Mouse (Mus musculus) lung, postnatal 36 days (tissue): Measurements from ENCODE around the gene Ern2.

Experiments used
- DNase-seq: peaks from one replicate; pipeline ENCODE4 v3.0.0; 2022; ENCODE audit warnings: mixed read lengths

Gene Ern2

DNA sequence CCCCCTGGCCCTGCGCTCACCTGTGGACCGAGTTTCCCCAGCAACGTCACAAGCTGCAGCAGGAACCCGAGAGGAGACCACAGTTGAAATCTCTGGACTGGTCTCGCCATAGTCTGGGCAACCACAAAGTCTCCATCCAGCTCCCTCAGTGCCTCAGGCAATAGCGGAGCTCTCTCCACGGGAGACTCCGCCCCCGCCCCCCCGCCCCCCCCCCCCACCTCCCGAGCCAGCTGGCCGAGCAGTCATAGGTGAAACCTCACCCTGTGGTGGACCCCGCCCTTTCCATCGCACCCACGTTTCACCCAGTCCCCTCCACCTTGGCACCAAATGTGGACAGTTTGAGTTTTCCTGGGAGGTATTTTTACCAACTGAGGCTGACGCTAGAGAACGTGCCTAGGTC, at the start of gene Ern2:
Ern2 (minus strand) TSS at position 165 of the 400 bp plus-strand sequence.
- no peak for DNase-seq

- DNase-seq, result no peak
These were observed 44.9 kb upstream of the Ern2 start for GRCm38 (mm10) chr7:122230866-122231265.

- DNase-seq, result no peak
These were observed 43.9 kb upstream of the Ern2 start for GRCm38 (mm10) chr7:122229916-122230315.

GRCm38 (mm10) chr7:122229306-122229705, 43.3 kb upstream of the Ern2 start:
- no peak for DNase-seq

- DNase-seq, result no peak
These were observed 40.7 kb upstream of the Ern2 start for GRCm38 (mm10) chr7:122226744-122227143.

GRCm38 (mm10) chr7:122226020-122226742, 40.2 kb upstream of the Ern2 start:
- no peak for DNase-seq

DNA sequence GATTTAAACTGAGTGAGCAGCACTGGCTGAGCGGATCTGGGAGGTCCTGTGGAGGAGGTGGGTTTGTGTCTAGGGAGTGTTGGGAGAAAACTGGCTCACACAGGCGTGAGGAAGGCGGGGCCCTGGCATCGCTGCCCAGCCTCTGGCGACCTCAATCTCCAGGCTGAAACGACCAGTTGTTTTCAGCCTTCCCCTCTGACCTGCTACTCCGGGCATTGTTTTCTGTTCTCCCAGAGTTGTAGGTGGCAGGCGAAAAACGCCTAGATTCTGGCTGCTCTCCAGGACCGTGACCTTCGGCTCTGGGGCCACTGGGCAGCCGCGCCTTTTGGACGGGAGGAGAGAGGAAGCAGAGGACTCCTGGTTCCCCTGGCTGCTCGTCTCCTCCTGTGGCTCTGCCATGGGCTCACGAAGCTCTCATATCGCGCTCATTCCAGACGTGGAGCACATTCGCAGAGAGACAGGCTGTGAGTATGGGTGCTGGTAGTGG, 33.4 kb upstream of the Ern2 start, which contains the start of gene Chp2:
Chp2 (plus strand) TSS at position 182 of the 487 bp plus-strand sequence.
- peak; percentile 21 for DNase-seq

DNA sequence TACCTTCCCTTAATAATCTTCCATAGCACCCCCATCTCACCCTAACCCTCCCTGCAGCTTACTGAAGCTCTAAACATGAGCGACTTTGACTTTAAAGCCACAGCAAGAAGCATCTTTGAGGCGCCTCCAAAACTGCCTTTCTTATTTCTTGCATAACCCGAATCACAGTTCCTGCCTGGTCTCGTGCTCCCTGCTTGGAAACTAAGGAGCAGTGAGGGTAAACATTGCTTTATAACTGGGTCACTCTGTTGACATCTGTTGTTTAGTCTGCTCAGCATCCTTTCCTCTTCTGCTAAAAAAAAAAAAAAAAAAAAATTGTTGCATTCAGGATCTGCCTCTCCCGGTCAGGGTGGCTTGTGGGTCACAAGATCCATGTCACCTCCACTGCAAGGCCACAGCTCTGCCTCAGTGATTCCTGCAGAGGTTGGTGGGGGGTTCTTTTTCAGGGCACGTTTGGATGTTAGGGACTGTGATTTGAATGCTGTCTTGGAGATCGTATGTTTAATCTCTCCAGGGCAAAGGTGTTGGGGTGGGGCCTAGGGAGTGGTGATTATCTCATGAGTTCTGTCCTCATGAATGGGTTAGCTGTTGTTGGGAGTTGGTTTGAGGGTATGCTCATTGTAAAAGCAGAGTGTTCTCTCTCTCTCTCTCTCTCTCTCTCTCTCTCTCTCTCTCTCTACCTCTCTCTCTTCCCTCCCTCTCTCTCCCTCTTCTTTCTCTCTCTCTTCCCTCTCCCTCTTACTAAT, 22.4 kb upstream of the Ern2 start:
- peak; percentile 37 for DNase-seq

- DNase-seq, result no peak
These were observed 20.1 kb upstream of the Ern2 start for GRCm38 (mm10) chr7:122206121-122206520.

DNA sequence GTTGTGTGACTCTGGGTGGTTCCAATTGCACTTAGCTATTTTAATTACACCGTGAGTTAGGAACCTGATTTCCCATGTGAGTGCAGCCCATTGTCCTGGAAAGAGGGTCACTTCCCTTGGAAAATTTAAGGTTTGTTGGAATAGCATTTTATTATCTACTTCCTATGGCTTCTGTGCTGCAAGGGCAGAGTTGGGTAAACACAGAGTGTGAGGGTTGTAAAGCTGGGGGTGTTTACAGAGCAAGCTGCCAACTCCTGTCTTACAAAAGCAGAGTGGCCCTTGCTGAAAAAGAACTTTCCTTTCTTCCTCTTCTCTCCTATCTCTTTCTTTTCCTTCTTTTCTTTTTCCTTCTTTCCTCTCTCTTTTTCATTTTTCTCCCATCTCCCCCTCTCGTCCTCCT, 17.9 kb upstream of the Ern2 start:
- DNase-seq, result no peak

- peak; percentile 64 for DNase-seq
These were observed 13.3 kb upstream of the Ern2 start for GRCm38 (mm10) chr7:122199296-122199695.

DNA sequence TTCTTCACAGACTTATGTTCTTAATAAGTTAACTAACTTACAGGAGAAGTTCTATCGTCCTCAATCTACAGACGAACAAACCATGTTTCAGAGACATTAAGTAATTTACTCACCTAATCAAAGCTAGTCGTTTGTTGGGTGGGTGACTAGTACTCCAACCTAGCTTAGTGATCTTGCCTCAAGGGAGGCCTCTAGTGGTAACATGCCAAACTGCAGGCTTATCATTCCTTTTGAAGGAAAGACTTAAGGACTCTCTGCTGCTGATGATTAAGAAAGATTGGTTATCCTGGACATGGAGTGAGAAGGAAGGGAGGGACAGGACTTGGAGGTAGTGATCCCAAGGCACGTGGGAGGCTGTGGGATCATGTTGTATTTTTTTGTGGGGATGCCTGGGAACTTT, 11.3 kb upstream of the Ern2 start:
- DNase-seq, result peak; percentile 82

DNA sequence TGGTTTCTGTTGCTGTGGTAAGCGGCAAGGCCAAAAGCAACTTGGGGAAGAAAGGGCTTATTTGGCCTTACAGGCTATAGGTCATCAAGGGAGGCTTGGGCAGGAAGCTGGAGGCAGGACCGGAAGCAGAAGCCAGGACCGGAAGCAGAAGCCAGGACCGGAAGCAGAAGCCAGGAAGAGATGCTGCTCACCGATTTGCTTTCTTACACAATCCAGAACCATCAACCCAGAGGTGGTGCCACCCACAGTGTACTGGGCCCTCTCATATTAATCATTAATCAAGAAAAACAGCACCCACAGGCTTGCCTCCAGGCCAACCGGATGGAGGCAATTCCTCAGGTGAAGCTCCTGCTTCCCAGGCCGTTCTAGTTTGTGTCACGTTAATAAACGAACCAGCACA, 10.8 kb upstream of the Ern2 start:
- no peak for DNase-seq

DNA sequence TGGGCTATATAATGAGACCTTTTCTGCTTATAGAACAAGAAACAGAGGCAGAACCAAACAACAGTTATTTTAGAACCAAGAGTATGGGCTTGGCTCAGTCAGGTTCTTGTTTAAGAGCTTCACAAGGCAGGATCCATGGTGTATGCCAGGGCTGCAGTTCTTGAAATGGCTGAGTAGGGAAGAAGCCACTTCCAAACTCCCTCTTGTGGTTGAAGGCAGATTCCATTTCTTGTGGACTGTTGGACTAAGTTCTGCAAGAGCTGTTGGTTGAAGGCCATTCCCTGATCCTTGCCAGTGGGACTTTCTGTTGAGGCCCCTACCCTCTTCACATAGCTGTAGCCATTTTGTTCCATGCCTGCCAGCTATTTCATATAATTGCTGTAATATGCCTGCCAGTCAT, 7.9 kb upstream of the Ern2 start:
- no peak for DNase-seq

GRCm38 (mm10) chr7:122191097-122191496, 5.1 kb upstream of the Ern2 start:
- DNase-seq, result no peak

DNA sequence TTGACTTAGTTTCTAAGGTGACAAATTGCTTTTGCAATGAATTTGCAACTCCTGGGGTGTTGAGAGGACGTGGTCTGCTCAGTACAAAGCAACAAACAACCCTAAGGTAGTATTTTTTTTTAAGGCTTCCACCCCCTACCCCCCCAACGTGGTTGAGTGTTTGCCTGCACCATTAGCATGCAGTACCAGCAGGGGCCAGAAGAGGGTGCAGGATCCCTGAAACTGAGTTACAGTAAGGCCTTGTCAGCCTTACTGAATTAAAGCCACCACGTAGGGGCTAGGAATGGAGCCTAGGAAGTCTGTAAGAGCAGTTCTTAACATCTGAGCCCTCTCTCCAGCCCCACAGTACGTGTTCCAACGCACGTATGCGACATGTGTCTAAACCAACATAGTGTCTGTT, 3.5 kb upstream of the Ern2 start:
- DNase-seq, result peak; percentile 61

DNA sequence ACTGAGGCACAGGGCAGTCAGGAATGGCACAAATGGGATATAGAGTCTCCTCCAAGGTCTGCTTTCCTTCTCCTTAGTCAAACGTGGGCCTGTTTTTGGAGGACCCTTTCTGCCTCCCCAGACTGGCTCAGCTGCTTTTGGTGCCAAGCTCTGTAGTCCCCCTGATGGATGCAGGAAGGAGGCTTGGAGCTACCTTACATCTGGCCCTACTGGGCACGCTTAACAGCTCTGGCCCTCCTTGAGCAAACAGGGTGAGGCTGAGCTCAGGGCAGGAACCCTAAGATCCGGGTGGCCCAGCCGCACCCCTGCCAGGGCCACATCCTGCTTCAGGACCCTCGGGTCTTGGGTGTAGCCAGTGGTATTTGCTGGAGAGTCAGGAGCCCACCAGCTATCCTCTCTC, 1.4 kb downstream of the Ern2 start:
- no peak for DNase-seq

DNA sequence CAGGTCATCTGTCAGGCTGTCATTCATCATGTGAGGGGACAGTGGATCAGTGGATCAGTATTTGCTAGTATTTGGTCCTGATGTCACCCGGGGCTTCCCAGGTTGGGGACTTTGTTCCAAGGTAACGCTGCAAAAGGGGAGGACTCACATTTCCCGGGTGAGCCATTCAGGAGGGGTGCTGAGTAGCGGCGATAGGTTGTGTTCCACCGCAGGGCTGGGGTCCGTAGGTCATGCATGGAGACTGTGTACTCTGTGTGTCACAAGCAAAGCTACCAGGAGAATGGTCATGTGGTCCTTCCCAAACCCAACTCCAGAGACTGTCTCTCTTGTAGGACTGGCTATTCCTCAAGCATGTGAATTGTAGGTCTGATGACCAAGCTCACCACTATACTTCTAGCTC, 5.3 kb downstream of the Ern2 start:
- DNase-seq, result no peak

- no peak for DNase-seq
These were observed 14.4 kb downstream of the Ern2 start for GRCm38 (mm10) chr7:122171613-122172012.

DNA sequence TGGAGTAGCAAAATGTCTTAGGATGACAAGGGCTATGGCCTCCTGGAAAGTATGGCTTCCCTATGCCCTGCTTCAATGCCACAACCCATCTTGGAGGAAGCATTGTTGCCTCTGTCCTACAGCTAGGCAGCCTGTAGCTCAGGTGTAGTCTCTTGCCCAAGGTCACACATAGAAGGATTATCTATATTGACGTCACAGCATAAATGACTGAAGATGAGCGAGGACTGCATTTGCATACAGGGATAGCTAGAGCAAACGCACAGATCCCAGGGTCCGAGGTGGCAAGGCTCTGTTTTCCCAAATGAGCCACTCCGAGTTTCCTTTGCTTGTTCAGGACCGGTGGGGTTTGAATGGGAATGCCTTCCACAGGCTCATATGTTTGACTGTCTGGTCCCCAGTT, 15.3 kb downstream of the Ern2 start:
- DNase-seq, result no peak

- DNase-seq, result no peak
These were observed 18.8 kb downstream of the Ern2 start for GRCm38 (mm10) chr7:122167203-122167602.

GRCm38 (mm10) chr7:122163766-122164165, 22.2 kb downstream of the Ern2 start:
- DNase-seq, result no peak

- DNase-seq, result no peak
These were observed 26.0 kb downstream of the Ern2 start for GRCm38 (mm10) chr7:122160037-122160436.
